ENCODE assay signal across 8 mouse cellular contexts in genomic region chr4:81251934-81252333, GRCm38 (mm10).
DNase-seq lines count a peak whose midpoint lies in the region; ATAC-seq and TF ChIP-seq lines count a peak whose summit lies in the region.

No protein-coding gene starts in this region.

- TF ChIP-seq POLR2A in thymus, adult 2 months (IDR thresholded peaks at IDR 0.05; ENCODE audit: control insufficient read depth, extremely low read depth, insufficient read depth, low read length, poor library complexity), result no peak
- TF ChIP-seq POLR2A in cerebellum, adult 2 months (IDR thresholded peaks at IDR 0.05; ENCODE audit: borderline replicate concordance, insufficient read depth, low read length), result no peak
- TF ChIP-seq POLR2A in lung, adult 2 months (IDR thresholded peaks at IDR 0.05; ENCODE audit: borderline replicate concordance, extremely low read depth, low read depth, low read length), result no peak

- H3K36me3 ChIP-seq in thymus, adult 2 months (ENCODE audit: control insufficient read depth, insufficient read depth, low read length), result no peaks in the 10 kb centered on the region
- no peaks in the 10 kb centered on the region for H3K36me3 ChIP-seq in forebrain, postnatal 0 days (ENCODE audit: insufficient read depth)

- no peak overlapping the region for H3K27ac ChIP-seq in thymus, adult 2 months (ENCODE audit: control insufficient read depth, insufficient read depth, low read length)
- H3K27ac ChIP-seq in cerebellum, adult 2 months (ENCODE audit: insufficient read depth, low read length), result no peak overlapping the region
- H3K27ac ChIP-seq in forebrain, postnatal 0 days (ENCODE audit: low read depth, low read length), result no peak overlapping the region

- H3K4me2 ChIP-seq in forebrain, postnatal 0 days (ENCODE audit: low read depth), result no peak overlapping the region

- WGBS in thymus, adult 2 months, result 20% methylated on average over 5 of the region's 5 CpGs
- WGBS in cerebellum, adult 2 months, result 5% methylated on average over 5 of the region's 5 CpGs
- 9% methylated on average over 5 of the region's 5 CpGs for WGBS in forebrain, postnatal 0 days
- WGBS in lung, adult 2 months, result 7% methylated on average over 5 of the region's 5 CpGs

- H3K4me1 ChIP-seq in thymus, adult 2 months (replicated peaks; ENCODE audit: control insufficient read depth, insufficient read depth, low read length), result no peaks in the 10 kb centered on the region
- no peaks in the 10 kb centered on the region for H3K4me1 ChIP-seq in cerebellum, adult 2 months (ENCODE audit: control insufficient read depth, insufficient read depth, low read length)
- H3K4me1 ChIP-seq in forebrain, postnatal 0 days (ENCODE audit: insufficient read depth), result no peaks in the 10 kb centered on the region
- peaks cover 3% of the 10 kb centered on the region for H3K4me1 ChIP-seq in lung, adult 2 months (ENCODE audit: control insufficient read depth, insufficient read depth, low read length)

- H3K27me3 ChIP-seq in thymus, adult 2 months (ENCODE audit: control insufficient read depth, insufficient read depth, low read length), result no peaks in the 10 kb centered on the region
- no peaks in the 10 kb centered on the region; the same call in 1 of the 2 replicates for H3K27me3 ChIP-seq in cerebellum, adult 2 months (ENCODE audit: control insufficient read depth, insufficient read depth, low read length)
- no peaks in the 10 kb centered on the region; the same call in 1 of the 2 replicates for H3K27me3 ChIP-seq in forebrain, postnatal 0 days (ENCODE audit: insufficient read depth, low read length)

- ATAC-seq in forebrain, postnatal 0 days, result no peak

- no peak for TF ChIP-seq CTCF in thymus, adult 2 months (IDR thresholded peaks at IDR 0.05; ENCODE audit: borderline replicate concordance, control insufficient read depth, extremely low read depth, insufficient read depth, low read length, poor library complexity)
- peak; percentile 72 for TF ChIP-seq CTCF in cerebellum, adult 2 months (IDR thresholded peaks at IDR 0.05; ENCODE audit: borderline replicate concordance, insufficient read depth, low read depth, low read length)
- peak; percentile 80 for TF ChIP-seq CTCF in forebrain, postnatal 0 days (IDR thresholded peaks at IDR 0.05; ENCODE audit: low read depth)
- peak; percentile 68 for TF ChIP-seq CTCF in lung, adult 2 months (IDR thresholded peaks at IDR 0.05; ENCODE audit: insufficient read depth, low read length)

- peak; percentile 12 for DNase-seq in thymus, postnatal 4 days
- DNase-seq in thymus, adult 2 months, result no peak
- peak; percentile 12 to 40 for DNase-seq in cerebellum, adult 2 months
- DNase-seq in forebrain, postnatal 0 days, result peak; percentile 76
- DNase-seq in kidney, postnatal 25 days, result peak; percentile 62 to 66
- peak; percentile 35 for DNase-seq in lung, adult 2 months
- DNase-seq in right cerebral cortex, adult 2 months (ENCODE audit: low spot score in 2 of 2), result peak; percentile 68 to 76
- no peak for DNase-seq in spleen, postnatal 4 days (ENCODE audit: low spot score in 2 of 2)

- no peak overlapping the region for H3K9ac ChIP-seq in forebrain, postnatal 0 days

- H3K9me3 ChIP-seq in forebrain, postnatal 0 days (ENCODE audit: low read length), result no peaks in the 10 kb centered on the region

- no peak overlapping the region for H3K4me3 ChIP-seq in thymus, adult 2 months (ENCODE audit: control insufficient read depth, insufficient read depth, low read length)
- no peak overlapping the region for H3K4me3 ChIP-seq in cerebellum, adult 2 months (replicated peaks; ENCODE audit: insufficient read depth, low read depth, low read length)
- no peak overlapping the region for H3K4me3 ChIP-seq in forebrain, postnatal 0 days (ENCODE audit: low read depth, low read length)
- no peak overlapping the region for H3K4me3 ChIP-seq in lung, adult 2 months (replicated peaks; ENCODE audit: extremely low read depth, low read depth, low read length)

Comparison
In these comparisons a context has a peak if more than half of its experiments do, and no peak if none do; other contexts are left out.
1. DNase-seq: peak in thymus, postnatal 4 days (single experiment), cerebellum, adult 2 months (2 of 2), forebrain, postnatal 0 days (single experiment), kidney, postnatal 25 days (2 of 2), lung, adult 2 months (single experiment) and right cerebral cortex, adult 2 months (2 of 2); none in thymus, adult 2 months (single experiment) and spleen, postnatal 4 days (0 of 2).